Mouse (Mus musculus): Measurements from ENCODE around the gene Grm3.

GRCm38 (mm10) chr5:9707096-9707495 is 17.9 kb downstream of the Grm3 start:
- TF ChIP-seq GATA1 (IDR thresholded peaks at IDR 0.05; ENCODE audit: borderline replicate concordance, low read length) (no peak), FLI1 (IDR thresholded peaks at IDR 0.05; ENCODE audit: low read length) (no peak)
